Mouse (Mus musculus) CH12.LX (cell line): ENCODE results near the gene Ncoa7.

Experiments
- EP300 ChIP-seq: IDR thresholded peaks from 2 replicates; pipeline ENCODE4 v1.6.1; 2011; ENCODE audit warnings: low read length, improper control_type of control experiment
- MAFK ChIP-seq: IDR thresholded peaks from 2 replicates; pipeline ENCODE4 v1.6.1; 2011; ENCODE audit warnings: low read length, improper control_type of control experiment; ENCODE audit not compliant: insufficient replicate concordance
- POLR2A ChIP-seq: IDR thresholded peaks from 2 replicates; pipeline ENCODE4 v1.6.1; 2011; ENCODE audit warnings: low read depth, mild to moderate bottlenecking, improper control_type of control experiment, low read length

GRCm38 (mm10) chr10:30708039-30708438, 95.1 kb downstream of the Ncoa7 start:
- TF ChIP-seq MAFK = no peak
- no peak for TF ChIP-seq EP300
- TF ChIP-seq POLR2A = no peak
